In genomic region chr14:101801674-101802073, GRCm38 (mm10) we compare ENCODE assay signal across 13 mouse cellular contexts.
"Had no signal": no experiment of that assay in that cellular context is flagged by ENCODE, and none has a peak within 500 bp of the region (broad histone marks: within the 10 kb centered on the region; RNA-seq: fewer than 3 reads in every experiment).

No protein-coding gene starts in this region.

- H3K4me1 ChIP-seq: limb, embryonic 15.5 days; liver, embryonic 12.5 days; neural tube, embryonic 12.5 days had no signal

- H3K27me3 ChIP-seq: limb, embryonic 15.5 days; liver, embryonic 12.5 days; lung, embryonic 15.5 days; neural tube, embryonic 12.5 days had no signal

- H3K4me3 ChIP-seq: limb, embryonic 15.5 days; liver, embryonic 12.5 days; lung, embryonic 15.5 days; midbrain, embryonic 10.5 days; neural tube, embryonic 12.5 days had no signal

- H3K27ac ChIP-seq: kidney, postnatal 0 days; limb, embryonic 15.5 days; liver, embryonic 12.5 days; lung, embryonic 15.5 days; midbrain, embryonic 10.5 days; neural tube, embryonic 12.5 days had no signal

- DNase-seq: kidney, postnatal 36 days; layer of hippocampus, adult 9-11 months; layer of hippocampus, postnatal 36 days; lung, postnatal 4 days; midbrain, embryonic 14.5 days; thymus, adult 2 months; thymus, postnatal 25 days had no signal

- ATAC-seq: liver, embryonic 12.5 days had no signal

- H3K4me2 ChIP-seq: limb, embryonic 15.5 days; liver, embryonic 12.5 days; lung, embryonic 15.5 days; neural tube, embryonic 12.5 days had no signal

- H3K36me3 ChIP-seq: limb, embryonic 15.5 days; liver, embryonic 12.5 days; lung, embryonic 15.5 days; midbrain, embryonic 10.5 days; neural tube, embryonic 12.5 days had no signal

- H3K9me3 ChIP-seq: limb, embryonic 15.5 days; liver, embryonic 12.5 days; lung, embryonic 15.5 days; midbrain, embryonic 10.5 days; neural tube, embryonic 12.5 days had no signal

- H3K9ac ChIP-seq: limb, embryonic 15.5 days; liver, embryonic 12.5 days; lung, embryonic 15.5 days; neural tube, embryonic 12.5 days had no signal
